Mouse (Mus musculus) liver, adult (tissue): ENCODE measurements around the gene Grid1.

Experiments used
- GATA4 ChIP-seq: IDR thresholded peaks from 2 replicates; pipeline ENCODE4 v1.6.1; 2014; ENCODE audit warnings: mild to moderate bottlenecking, low read length; ENCODE audit not compliant: insufficient replicate concordance

Grid1 gene

GRCm38 (mm10) chr14:34880431-34881421 is 60.8 kb downstream of the Grid1 start:
- TF ChIP-seq GATA4: no peak

GRCm38 (mm10) chr14:34884194-34884593 is 64.3 kb downstream of the Grid1 start:
- TF ChIP-seq GATA4: no peak

GRCm38 (mm10) chr14:34884611-34885010 is 64.7 kb downstream of the Grid1 start:
- TF ChIP-seq GATA4: no peak

GRCm38 (mm10) chr14:34891769-34892532 is 72.0 kb downstream of the Grid1 start:
- TF ChIP-seq GATA4: no peak

GRCm38 (mm10) chr14:34896253-34896982 is 76.5 kb downstream of the Grid1 start:
- TF ChIP-seq GATA4: no peak

GRCm38 (mm10) chr14:34903854-34904253 is 83.9 kb downstream of the Grid1 start:
- no peak for TF ChIP-seq GATA4

GRCm38 (mm10) chr14:34905697-34906096 is 85.8 kb downstream of the Grid1 start:
- TF ChIP-seq GATA4: no peak

DNA sequence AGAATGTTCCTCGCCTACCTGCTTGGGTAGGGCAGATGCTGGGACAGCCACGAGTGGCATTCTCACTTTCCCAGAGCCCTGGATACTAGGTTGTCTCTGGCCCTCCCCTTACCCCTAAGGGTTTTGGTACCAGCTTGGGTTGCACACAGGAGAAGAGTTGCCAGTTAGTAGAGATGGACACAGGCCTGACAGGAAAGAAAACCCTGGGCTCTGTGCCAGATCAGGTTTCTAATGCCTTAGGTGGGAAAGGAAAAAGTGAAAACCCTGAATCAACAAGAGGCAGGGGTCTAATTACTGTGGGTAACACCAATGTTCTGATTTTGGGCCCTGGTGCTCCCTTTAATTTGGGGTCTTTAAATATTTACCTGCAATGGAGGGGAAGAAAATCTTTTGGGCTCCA is 88.5 kb downstream of the Grid1 start:
- TF ChIP-seq GATA4: no peak

- no peak for TF ChIP-seq GATA4
Observed at GRCm38 (mm10) chr14:34908804-34909203, 88.9 kb downstream of the Grid1 start.

- no peak for TF ChIP-seq GATA4
Observed at GRCm38 (mm10) chr14:34916315-34916714, 96.4 kb downstream of the Grid1 start.

DNA sequence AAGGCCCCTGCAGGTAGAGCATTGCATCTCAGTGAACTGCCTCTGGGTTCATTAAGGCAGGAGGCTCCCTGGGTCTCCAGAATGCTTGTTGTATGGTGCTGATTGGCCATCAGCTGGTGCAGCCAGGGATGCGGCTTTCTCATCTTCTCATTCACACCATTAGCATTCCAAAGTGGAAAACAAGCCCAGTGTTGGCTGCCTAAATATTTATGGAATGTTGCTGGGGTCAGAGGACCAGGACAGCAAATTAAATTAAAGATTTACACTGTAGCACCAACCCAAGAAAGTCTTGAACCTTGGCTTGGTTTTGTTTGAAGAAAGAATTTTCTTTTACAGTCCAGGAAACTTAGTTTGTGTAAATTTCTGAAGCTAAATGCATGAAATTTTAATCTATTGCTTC is 97.2 kb downstream of the Grid1 start:
- TF ChIP-seq GATA4: no peak

DNA sequence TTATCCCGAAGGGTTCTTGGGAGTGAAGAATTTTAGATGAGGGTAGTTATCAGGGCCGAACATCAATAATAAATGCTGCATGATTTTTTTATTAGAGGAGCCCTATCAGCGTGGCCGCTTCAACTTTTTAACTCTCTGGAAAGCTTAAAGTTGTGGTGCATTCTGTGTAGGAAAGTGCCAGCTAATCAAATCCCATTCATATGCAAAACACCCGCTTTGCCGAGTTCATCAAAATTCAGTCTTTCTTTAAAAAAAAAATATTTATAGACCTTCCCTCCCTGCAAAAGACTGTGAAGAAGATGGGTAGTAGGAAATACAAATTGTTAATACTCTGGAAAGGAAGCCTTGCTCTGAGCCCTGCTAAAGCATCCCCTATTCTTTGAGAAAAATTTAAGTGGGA is 99.3 kb downstream of the Grid1 start:
- no peak for TF ChIP-seq GATA4

GRCm38 (mm10) chr14:34921265-34921664 is 101.4 kb downstream of the Grid1 start:
- no peak for TF ChIP-seq GATA4

GRCm38 (mm10) chr14:34925021-34925420 is 105.1 kb downstream of the Grid1 start:
- TF ChIP-seq GATA4: no peak

GRCm38 (mm10) chr14:34930040-34930719 is 110.3 kb downstream of the Grid1 start:
- no peak for TF ChIP-seq GATA4
